Mouse (Mus musculus) CD4-positive naive resting alpha-beta T cell, adult 76 days (primary cell): ENCODE data around the gene Mycl. TPM values are rescaled to one million over a fixed set of nuclear protein-coding genes. Genes with fewer than 3 reads are reported as not detected.

ENCODE experiments used
- total RNA-seq: library from RNA; stranded (reverse); gene quantifications from one replicate; pipeline ENCODE4 v1.2.4, GENCODE M21; 2023

Mycl gene
- total RNA-seq = 0.53 TPM

GRCm38 (mm10) chr4:122995404-122996220 lies at the start of gene Mycl:
TSS of gene Mycl (plus strand) at chr4:122995652.

GRCm38 (mm10) chr4:122961100-122961567 lies 34.3 kb upstream of the Mycl start, which contains the start of gene Mfsd2a:
TSS of gene Mfsd2a (minus strand) at chr4:122961188.

GRCm38 (mm10) chr4:123016451-123016957 lies 21.1 kb downstream of the Mycl start, which contains the start of gene Trit1:
TSS of gene Trit1 (plus strand) at chr4:123016597.

Other genes with a start within 250 kb of the Mycl start
- 39.9 TPM for gene Ppt1, start 159.4 kb upstream of the Mycl start, total RNA-seq
- 322 TPM for gene Cap1, start 109.6 kb upstream of the Mycl start, total RNA-seq
- gene Mfsd2a, start 34.5 kb upstream of the Mycl start, total RNA-seq = 1.6 TPM
- 15.3 TPM for gene Trit1, start 20.9 kb downstream of the Mycl start, total RNA-seq
- gene Bmp8b, start 109.5 kb downstream of the Mycl start, total RNA-seq = not detected
- not detected for gene Oxct2b, start 120.6 kb downstream of the Mycl start, total RNA-seq
- gene Ppie, start 144.3 kb downstream of the Mycl start, total RNA-seq = 55.0 TPM
- not detected for gene Hpcal4, start 187.6 kb downstream of the Mycl start, total RNA-seq
- not detected for gene Nt5c1a, start 205.9 kb downstream of the Mycl start, total RNA-seq
- not detected for gene Heyl, start 237.9 kb downstream of the Mycl start, total RNA-seq